Mouse (Mus musculus): Measurements from ENCODE around the gene Cdc14b. TPM values are rescaled to one million over a fixed set of nuclear protein-coding genes. Genes with fewer than 3 reads are reported as not detected.

The Cdc14b gene
- polyA plus RNA-seq, 1 experiment from 2014 or later = 15.0 TPM

- H3K9ac ChIP-seq (ENCODE audit: low read depth, low read length) = no peak overlapping the region
- TF ChIP-seq CTCF (IDR thresholded peaks at IDR 0.05; ENCODE audit: low read depth) = no peak
- ATAC-seq = no peak
- no peaks in the 10 kb centered on the region for H3K27me3 ChIP-seq (replicated peaks; ENCODE audit: control insufficient read depth, insufficient read depth, low read length)
- no peak overlapping the region for H3K27ac ChIP-seq (ENCODE audit: low read depth, low read length)
- peaks cover 8% of the 10 kb centered on the region; the same call in 1 of the 2 replicates for H3K36me3 ChIP-seq (ENCODE audit: control insufficient read depth, insufficient read depth)
- H3K4me2 ChIP-seq (replicated peaks; ENCODE audit: low read depth) = no peak overlapping the region
- H3K9me3 ChIP-seq (ENCODE audit: control insufficient read depth) = no peaks in the 10 kb centered on the region
- H3K4me3 ChIP-seq (ENCODE audit: low read depth, low read length) = no peak overlapping the region
- H3K4me1 ChIP-seq (replicated peaks; ENCODE audit: control insufficient read depth, insufficient read depth, low read length) = no peaks in the 10 kb centered on the region
- WGBS = 93% methylated on average over 4 of the region's 4 CpGs
Measured at GRCm38 (mm10) chr13:64186516-64186915, 88.6 kb downstream of the Cdc14b start.

DNA sequence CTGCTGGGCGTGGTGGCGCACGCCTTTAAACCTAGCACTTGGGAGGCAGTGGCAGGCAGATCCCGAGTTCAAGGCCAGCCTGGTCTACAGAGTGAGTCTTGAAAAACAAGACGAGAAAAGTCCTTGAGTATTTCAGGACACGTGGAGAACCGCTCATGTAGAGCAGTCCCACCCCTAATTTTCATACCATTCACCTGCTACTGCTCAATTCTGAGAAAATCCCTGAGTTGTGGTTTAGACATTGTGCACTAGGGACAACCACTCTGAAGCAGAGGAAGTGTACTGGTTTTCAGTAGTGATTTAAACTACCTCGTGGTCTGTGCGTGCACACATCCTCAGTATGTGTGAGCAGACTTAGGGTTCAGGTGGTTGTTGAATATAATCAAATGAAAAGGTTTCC lies 89.5 kb downstream of the Cdc14b start:
- Histone ChIP-seq H3K4me1 (replicated peaks; ENCODE audit: control insufficient read depth, insufficient read depth, low read length) (no peaks in the 10 kb centered on the region), H3K36me3 (ENCODE audit: control insufficient read depth, insufficient read depth) (peaks cover 8% of the 10 kb centered on the region; the same call in 1 of the 2 replicates), H3K4me3 (ENCODE audit: low read depth, low read length) (no peak overlapping the region), H3K27me3 (replicated peaks; ENCODE audit: control insufficient read depth, insufficient read depth, low read length) (no peaks in the 10 kb centered on the region), H3K9ac (ENCODE audit: low read depth, low read length) (no peak overlapping the region), H3K4me2 (replicated peaks; ENCODE audit: low read depth) (no peak overlapping the region), H3K9me3 (ENCODE audit: control insufficient read depth) (no peaks in the 10 kb centered on the region), H3K27ac (ENCODE audit: low read depth, low read length) (no peak overlapping the region)
- WGBS = 87% methylated on average over 9 of the region's 9 CpGs
- no peak for TF ChIP-seq CTCF (IDR thresholded peaks at IDR 0.05; ENCODE audit: low read depth)
- ATAC-seq = no peak

- Histone ChIP-seq H3K27ac (ENCODE audit: low read depth, low read length) (no peak overlapping the region), H3K4me3 (ENCODE audit: low read depth, low read length) (no peak overlapping the region), H3K4me2 (replicated peaks; ENCODE audit: low read depth) (no peak overlapping the region), H3K36me3 (ENCODE audit: control insufficient read depth, insufficient read depth) (peaks cover 8% of the 10 kb centered on the region; the same call in 1 of the 2 replicates), H3K4me1 (replicated peaks; ENCODE audit: control insufficient read depth, insufficient read depth, low read length) (no peaks in the 10 kb centered on the region), H3K27me3 (replicated peaks; ENCODE audit: control insufficient read depth, insufficient read depth, low read length) (no peaks in the 10 kb centered on the region), H3K9ac (ENCODE audit: low read depth, low read length) (no peak overlapping the region), H3K9me3 (ENCODE audit: control insufficient read depth) (no peaks in the 10 kb centered on the region)
- TF ChIP-seq CTCF (IDR thresholded peaks at IDR 0.05; ENCODE audit: low read depth) = no peak
- WGBS = 67% methylated on average over 7 of the region's 7 CpGs
- no peak for ATAC-seq
Measured at GRCm38 (mm10) chr13:64185176-64185575, 89.9 kb downstream of the Cdc14b start.

GRCm38 (mm10) chr13:64184361-64184760 lies 90.7 kb downstream of the Cdc14b start:
- Histone ChIP-seq H3K9ac (ENCODE audit: low read depth, low read length) (no peak overlapping the region), H3K27me3 (replicated peaks; ENCODE audit: control insufficient read depth, insufficient read depth, low read length) (no peaks in the 10 kb centered on the region), H3K36me3 (ENCODE audit: control insufficient read depth, insufficient read depth) (peaks cover 8% of the 10 kb centered on the region; the same call in 1 of the 2 replicates), H3K4me2 (replicated peaks; ENCODE audit: low read depth) (no peak overlapping the region), H3K27ac (ENCODE audit: low read depth, low read length) (no peak overlapping the region), H3K4me3 (ENCODE audit: low read depth, low read length) (no peak overlapping the region), H3K4me1 (replicated peaks; ENCODE audit: control insufficient read depth, insufficient read depth, low read length) (no peaks in the 10 kb centered on the region), H3K9me3 (ENCODE audit: control insufficient read depth) (no peaks in the 10 kb centered on the region)
- no peak for ATAC-seq
- TF ChIP-seq CTCF (IDR thresholded peaks at IDR 0.05; ENCODE audit: low read depth) = no peak
- 91% methylated on average over 10 of the region's 10 CpGs for WGBS

GRCm38 (mm10) chr13:64183583-64183982 lies 91.5 kb downstream of the Cdc14b start:
- Histone ChIP-seq H3K9me3 (ENCODE audit: control insufficient read depth) (no peaks in the 10 kb centered on the region), H3K9ac (ENCODE audit: low read depth, low read length) (no peak overlapping the region), H3K4me1 (replicated peaks; ENCODE audit: control insufficient read depth, insufficient read depth, low read length) (no peaks in the 10 kb centered on the region), H3K4me3 (ENCODE audit: low read depth, low read length) (no peak overlapping the region), H3K27ac (ENCODE audit: low read depth, low read length) (no peak overlapping the region), H3K4me2 (replicated peaks; ENCODE audit: low read depth) (no peak overlapping the region), H3K36me3 (ENCODE audit: control insufficient read depth, insufficient read depth) (peaks cover 8% of the 10 kb centered on the region; the same call in 1 of the 2 replicates), H3K27me3 (replicated peaks; ENCODE audit: control insufficient read depth, insufficient read depth, low read length) (no peaks in the 10 kb centered on the region)
- 56% methylated on average over 4 of the region's 4 CpGs for WGBS
- no peak for TF ChIP-seq CTCF (IDR thresholded peaks at IDR 0.05; ENCODE audit: low read depth)
- peak; percentile 37; the same call in 1 of the 2 replicates for ATAC-seq

GRCm38 (mm10) chr13:64182091-64182490 lies 93.0 kb downstream of the Cdc14b start:
- 0 out of 2 replicates have a peak, but pooled peaks have one; percentile 44 for ATAC-seq

GRCm38 (mm10) chr13:64180888-64181287 lies 94.2 kb downstream of the Cdc14b start:
- Histone ChIP-seq H3K4me3 (ENCODE audit: low read depth, low read length) (no peak overlapping the region), H3K9ac (ENCODE audit: low read depth, low read length) (no peak overlapping the region), H3K9me3 (ENCODE audit: control insufficient read depth) (no peaks in the 10 kb centered on the region), H3K36me3 (ENCODE audit: control insufficient read depth, insufficient read depth) (peaks cover 12% of the 10 kb centered on the region; the same call in 1 of the 2 replicates), H3K27ac (ENCODE audit: low read depth, low read length) (no peak overlapping the region), H3K27me3 (replicated peaks; ENCODE audit: control insufficient read depth, insufficient read depth, low read length) (no peaks in the 10 kb centered on the region), H3K4me1 (replicated peaks; ENCODE audit: control insufficient read depth, insufficient read depth, low read length) (no peaks in the 10 kb centered on the region), H3K4me2 (replicated peaks; ENCODE audit: low read depth) (no peak overlapping the region)
- 74% methylated on average over 3 of the region's 3 CpGs for WGBS
- no peak for ATAC-seq
- TF ChIP-seq CTCF (IDR thresholded peaks at IDR 0.05; ENCODE audit: low read depth) = peak; percentile 80

More at GRCm38 (mm10) chr13:64182091-64182490, 93.0 kb downstream of the Cdc14b start:
- TF ChIP-seq CTCF (IDR thresholded peaks at IDR 0.05; ENCODE audit: low read depth) = no peak
- no peaks in the 10 kb centered on the region for H3K27me3 ChIP-seq (replicated peaks; ENCODE audit: control insufficient read depth, insufficient read depth, low read length)
- H3K27ac ChIP-seq (ENCODE audit: low read depth, low read length) = no peak overlapping the region
- WGBS = 59% methylated on average over 2 of the region's 2 CpGs
- no peak overlapping the region for H3K4me3 ChIP-seq (ENCODE audit: low read depth, low read length)
- no peak overlapping the region for H3K4me2 ChIP-seq (replicated peaks; ENCODE audit: low read depth)
- H3K36me3 ChIP-seq (ENCODE audit: control insufficient read depth, insufficient read depth) = peaks cover 5% of the 10 kb centered on the region; the same call in 1 of the 2 replicates
- no peaks in the 10 kb centered on the region for H3K9me3 ChIP-seq (ENCODE audit: control insufficient read depth)
- no peaks in the 10 kb centered on the region for H3K4me1 ChIP-seq (replicated peaks; ENCODE audit: control insufficient read depth, insufficient read depth, low read length)
- H3K9ac ChIP-seq (ENCODE audit: low read depth, low read length) = no peak overlapping the region
